Mouse (Mus musculus) kidney, embryonic 16.5 days (tissue): ENCODE measurements at regions not wholly inside any gene's neighbourhood (a gene's known extent, or its start where the extent isn't known, plus 50 kb on each side); places are given as distances from the start of the nearest gene placed in this dataset.

Experiments
- ATAC-seq: fragments of 200-750 bp; cut with Nextera tagmentation; 2 replicates; pipeline ENCODE4 v1.8.0; 2017; ENCODE audit warnings: moderate TSS enrichment; ENCODE audit not compliant: low FRiP score, low TSS enrichment
- H3K27ac ChIP-seq: fragments of 300-500 bp; sonication (generic); 2 replicates; pipeline ENCODE4 v1.5.1; 2014; ENCODE audit warnings: low read length
- H3K27me3 ChIP-seq: fragments of 300-500 bp; sonication (generic); 2 replicates; pipeline ENCODE4 v1.6.1; 2014; ENCODE audit warnings: low read length, control low read depth, mixed read lengths; ENCODE audit not compliant: insufficient read depth
- H3K36me3 ChIP-seq: fragments of 300-500 bp; sonication (generic); 2 replicates; pipeline ENCODE4 v1.6.1; 2014; ENCODE audit warnings: low read length, control low read depth, mixed read lengths; ENCODE audit not compliant: insufficient read depth
- H3K4me1 ChIP-seq: fragments of 300-500 bp; sonication (generic); 2 replicates; pipeline ENCODE4 v1.6.1; 2014; ENCODE audit warnings: low read length, control low read depth, mixed read lengths; ENCODE audit not compliant: insufficient read depth
- H3K4me2 ChIP-seq: fragments of 300-500 bp; sonication (generic); replicated peaks from 2 replicates; pipeline ENCODE4 v1.6.1; 2014; ENCODE audit warnings: low read depth, low read length
- H3K4me3 ChIP-seq: fragments of 300-500 bp; sonication (generic); 2 replicates; pipeline ENCODE4 v1.5.1; 2014; ENCODE audit warnings: mild to moderate bottlenecking, low read length
- H3K9ac ChIP-seq: fragments of 300-500 bp; sonication (generic); replicated peaks from 2 replicates; pipeline ENCODE4 v1.6.1; 2014; ENCODE audit warnings: low read length
- H3K9me3 ChIP-seq: fragments of 300-500 bp; sonication (generic); 2 replicates; pipeline ENCODE4 v1.6.1; 2016; ENCODE audit warnings: low read length, control low read depth
- WGBS: fragments of 180-500 bp; shearing (Covaris S2); extraction: QIAGEN DNeasy Blood & Tissue Kit; methylation state at CpG from one replicate; pipeline ENCODE4 v1.1.7; 2014; 5-methylcytosine and 5-hydroxymethylcytosine counted together

GRCm38 (mm10) chr12:65656772-65657171 lies 431.5 kb downstream of the Wdr20rt start:
- Histone ChIP-seq H3K36me3 (no peaks in the 10 kb centered on the region), H3K27ac (no peak overlapping the region)

GRCm38 (mm10) chr12:65671673-65672072 lies 446.4 kb downstream of the Wdr20rt start:
- Histone ChIP-seq H3K4me2 (no peak overlapping the region), H3K36me3 (no peaks in the 10 kb centered on the region), H3K9me3 (no peaks in the 10 kb centered on the region), H3K9ac (no peak overlapping the region), H3K4me3 (no peak overlapping the region), H3K4me1 (no peaks in the 10 kb centered on the region), H3K27me3 (no peaks in the 10 kb centered on the region), H3K27ac (no peak overlapping the region)
- no peak for ATAC-seq
- WGBS: 66% methylated on average over 1 of the region's 1 CpGs

More at GRCm38 (mm10) chr12:65656772-65657171, 431.5 kb downstream of the Wdr20rt start:
- no peak overlapping the region for H3K9ac ChIP-seq
- H3K27me3 ChIP-seq: no peaks in the 10 kb centered on the region
- no peak overlapping the region for H3K4me2 ChIP-seq
- H3K4me3 ChIP-seq: no peak overlapping the region
- WGBS: 98% methylated on average over 1 of the region's 1 CpGs
- ATAC-seq: no peak
- H3K4me1 ChIP-seq: no peaks in the 10 kb centered on the region
- no peaks in the 10 kb centered on the region for H3K9me3 ChIP-seq

DNA sequence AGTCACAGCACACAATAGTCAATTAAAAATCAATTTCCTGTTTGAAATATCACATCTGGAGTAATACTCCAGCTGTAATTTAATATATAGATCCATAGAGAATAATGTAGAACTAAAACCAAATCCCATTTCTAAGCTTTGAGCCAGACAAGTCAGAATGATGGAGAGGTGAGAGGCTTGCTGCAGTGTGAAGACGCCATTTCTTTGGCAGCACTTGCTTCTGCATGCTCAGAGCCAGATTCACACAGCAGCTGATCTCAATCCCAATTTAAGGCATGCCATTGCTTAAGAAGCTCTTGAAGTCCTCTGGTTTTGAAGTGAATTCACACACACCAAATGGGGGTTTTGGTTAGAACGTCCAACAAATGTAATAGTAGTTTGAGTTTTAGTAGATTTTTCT lies 447.9 kb downstream of the Wdr20rt start:
- Histone ChIP-seq H3K9me3 (no peaks in the 10 kb centered on the region), H3K4me1 (no peaks in the 10 kb centered on the region), H3K9ac (no peak overlapping the region), H3K4me3 (no peak overlapping the region), H3K4me2 (no peak overlapping the region), H3K36me3 (no peaks in the 10 kb centered on the region), H3K27ac (no peak overlapping the region), H3K27me3 (no peaks in the 10 kb centered on the region)
- WGBS: 82% methylated on average over 2 of the region's 2 CpGs
- no peak for ATAC-seq

DNA sequence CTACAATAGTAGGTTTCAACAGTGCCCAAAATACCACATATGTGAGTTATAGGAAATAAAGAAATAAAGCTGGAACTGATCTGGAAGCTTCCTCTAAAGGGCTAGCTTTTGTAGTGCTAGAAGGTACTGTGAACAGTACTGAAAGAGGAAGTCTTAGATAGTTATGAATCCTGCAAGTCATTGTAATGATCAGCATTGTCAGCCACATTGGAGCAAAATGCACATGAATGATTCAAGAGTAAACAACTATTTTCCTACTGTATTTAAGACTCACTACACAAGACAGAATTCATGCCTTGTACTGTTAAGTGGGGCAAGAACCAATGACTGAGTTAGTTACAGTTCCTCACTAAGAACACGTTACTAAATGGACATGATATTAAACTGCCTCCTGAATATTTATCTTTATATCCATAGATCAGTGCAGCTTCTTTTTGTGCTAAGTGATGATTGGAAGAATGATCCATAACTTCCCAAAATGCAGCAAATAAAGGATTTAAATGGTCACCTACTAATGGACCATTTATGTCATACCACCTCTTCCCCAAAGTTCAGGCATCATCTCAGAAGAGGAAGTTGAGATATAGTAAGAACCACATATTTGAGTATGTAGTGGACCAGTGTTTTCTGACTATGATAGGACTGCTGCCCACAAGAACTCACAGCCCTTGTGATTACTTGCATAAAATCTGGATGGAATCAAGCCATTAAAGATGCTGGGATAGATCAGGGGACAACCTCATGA lies 449.8 kb downstream of the Wdr20rt start:
- Histone ChIP-seq H3K4me1 (no peaks in the 10 kb centered on the region), H3K9me3 (no peaks in the 10 kb centered on the region), H3K27me3 (no peaks in the 10 kb centered on the region), H3K4me3 (no peak overlapping the region), H3K27ac (no peak overlapping the region), H3K4me2 (no peak overlapping the region), H3K9ac (no peak overlapping the region), H3K36me3 (no peaks in the 10 kb centered on the region)
- WGBS: 89% methylated on average over 1 of the region's 1 CpGs
- no peak for ATAC-seq

GRCm38 (mm10) chr12:65680335-65680734 lies 455.0 kb downstream of the Wdr20rt start:
- no peaks in the 10 kb centered on the region for H3K36me3 ChIP-seq
- H3K4me2 ChIP-seq: no peak overlapping the region
- H3K4me1 ChIP-seq: no peaks in the 10 kb centered on the region
- no peaks in the 10 kb centered on the region for H3K27me3 ChIP-seq
- no peak overlapping the region for H3K9ac ChIP-seq
- no peaks in the 10 kb centered on the region for H3K9me3 ChIP-seq
- no peak for ATAC-seq
- H3K4me3 ChIP-seq: no peak overlapping the region
- no peak overlapping the region for H3K27ac ChIP-seq
- WGBS: 61% methylated on average over 2 of the region's 2 CpGs

DNA sequence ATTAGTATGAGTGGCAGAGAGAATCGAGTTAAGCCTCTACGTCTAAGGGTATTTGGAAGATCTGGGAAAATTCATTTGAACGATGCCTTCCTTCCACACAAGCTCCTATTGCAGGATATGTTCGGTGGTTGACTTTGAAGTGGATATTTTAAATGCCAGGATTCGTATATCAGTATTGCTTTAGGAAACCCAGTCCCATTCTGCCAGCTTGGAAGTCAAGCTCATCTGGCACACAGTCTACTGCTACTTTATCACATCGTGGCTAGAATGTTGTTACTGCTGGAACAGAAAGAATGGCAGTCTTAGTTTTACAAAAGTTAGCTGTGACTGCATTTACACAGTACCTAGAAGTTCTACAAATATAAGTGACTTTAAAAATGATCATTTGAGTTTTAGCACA lies 456.5 kb downstream of the Wdr20rt start:
- no peak overlapping the region for H3K4me3 ChIP-seq
- no peak overlapping the region for H3K27ac ChIP-seq
- no peak overlapping the region for H3K9ac ChIP-seq
- WGBS: 90% methylated on average over 6 of the region's 6 CpGs
- ATAC-seq: no peak
- no peaks in the 10 kb centered on the region for H3K27me3 ChIP-seq
- H3K4me2 ChIP-seq: no peak overlapping the region
- no peaks in the 10 kb centered on the region for H3K36me3 ChIP-seq
- no peaks in the 10 kb centered on the region for H3K9me3 ChIP-seq
- no peaks in the 10 kb centered on the region for H3K4me1 ChIP-seq

- Histone ChIP-seq H3K27ac (no peak overlapping the region), H3K4me1 (no peaks in the 10 kb centered on the region), H3K36me3 (no peaks in the 10 kb centered on the region), H3K4me3 (no peak overlapping the region), H3K9ac (no peak overlapping the region), H3K9me3 (no peaks in the 10 kb centered on the region), H3K27me3 (no peaks in the 10 kb centered on the region), H3K4me2 (no peak overlapping the region)
- no peak for ATAC-seq
- 53% methylated on average over 1 of the region's 1 CpGs for WGBS
Measured at GRCm38 (mm10) chr12:65704985-65705384, 479.7 kb downstream of the Wdr20rt start.

- no peak overlapping the region for H3K4me2 ChIP-seq
- H3K9ac ChIP-seq: no peak overlapping the region
- no peak overlapping the region for H3K27ac ChIP-seq
- 78% methylated on average over 2 of the region's 2 CpGs for WGBS
- no peak overlapping the region for H3K4me3 ChIP-seq
- no peaks in the 10 kb centered on the region for H3K27me3 ChIP-seq
- H3K4me1 ChIP-seq: no peaks in the 10 kb centered on the region
- no peak for ATAC-seq
- H3K36me3 ChIP-seq: no peaks in the 10 kb centered on the region
- H3K9me3 ChIP-seq: no peaks in the 10 kb centered on the region
Measured at GRCm38 (mm10) chr12:65712304-65712703, 487.0 kb downstream of the Wdr20rt start.
